Mouse (Mus musculus) hindbrain, embryonic 12.5 days (tissue): ENCODE data around the gene A3galt2. TPM values are rescaled to one million over a fixed set of nuclear protein-coding genes. Genes with fewer than 3 reads are reported as not detected.
A peak's percentile ranks its signal among the peaks of the same experiment; 100 is the strongest.

Source experiments
- ATAC-seq: fragments of 200-750 bp; cut with Nextera tagmentation; 2 replicates; pipeline ENCODE4 v1.8.0; 2017; ENCODE audit warnings: moderate TSS enrichment; ENCODE audit not compliant: low FRiP score
- H3K27ac ChIP-seq: fragments of 300-500 bp; sonication (generic); 2 replicates; pipeline ENCODE4 v1.5.1; 2016; ENCODE audit warnings: mild to moderate bottlenecking
- H3K27me3 ChIP-seq: fragments of 300-500 bp; sonication (generic); 2 replicates; pipeline ENCODE4 v1.6.1; 2016; ENCODE audit warnings: mild to moderate bottlenecking
- H3K36me3 ChIP-seq: fragments of 300-500 bp; sonication (generic); 2 replicates; pipeline ENCODE4 v1.6.1; 2016; ENCODE audit warnings: mild to moderate bottlenecking
- H3K4me1 ChIP-seq: fragments of 300-500 bp; sonication (generic); 2 replicates; pipeline ENCODE4 v1.6.1; 2016
- H3K4me2 ChIP-seq: fragments of 300-500 bp; sonication (generic); replicated peaks from 2 replicates; pipeline ENCODE4 v1.6.1; 2016; ENCODE audit warnings: mild to moderate bottlenecking
- H3K4me3 ChIP-seq: fragments of 300-500 bp; sonication (generic); 2 replicates; pipeline ENCODE4 v1.5.1; 2016; ENCODE audit warnings: mild to moderate bottlenecking
- H3K9ac ChIP-seq: fragments of 300-500 bp; sonication (generic); 2 replicates; pipeline ENCODE4 v1.6.1; 2016; ENCODE audit warnings: mild to moderate bottlenecking, moderate library complexity
- H3K9me3 ChIP-seq: fragments of 300-500 bp; sonication (generic); replicated peaks from 2 replicates; pipeline ENCODE4 v1.6.1; 2016; ENCODE audit warnings: mild to moderate bottlenecking
- WGBS: fragments of 180-500 bp; shearing (Covaris S2); methylation state at CpG from one replicate; pipeline ENCODE4 v1.1.7; 2016; 5-methylcytosine and 5-hydroxymethylcytosine counted together
- polyA plus RNA-seq: library from polyadenylated mRNA; unstranded; fragments of >200 nt; fragmentation: Nextera tagmentation; extraction: Ambion mirVana; gene quantifications from 2 replicates; pipeline ENCODE4 v1.2.1, GENCODE M21; 2016

The A3galt2 gene
- polyA plus RNA-seq, 1 experiment from 2014 or later, result 0.79 TPM

DNA sequence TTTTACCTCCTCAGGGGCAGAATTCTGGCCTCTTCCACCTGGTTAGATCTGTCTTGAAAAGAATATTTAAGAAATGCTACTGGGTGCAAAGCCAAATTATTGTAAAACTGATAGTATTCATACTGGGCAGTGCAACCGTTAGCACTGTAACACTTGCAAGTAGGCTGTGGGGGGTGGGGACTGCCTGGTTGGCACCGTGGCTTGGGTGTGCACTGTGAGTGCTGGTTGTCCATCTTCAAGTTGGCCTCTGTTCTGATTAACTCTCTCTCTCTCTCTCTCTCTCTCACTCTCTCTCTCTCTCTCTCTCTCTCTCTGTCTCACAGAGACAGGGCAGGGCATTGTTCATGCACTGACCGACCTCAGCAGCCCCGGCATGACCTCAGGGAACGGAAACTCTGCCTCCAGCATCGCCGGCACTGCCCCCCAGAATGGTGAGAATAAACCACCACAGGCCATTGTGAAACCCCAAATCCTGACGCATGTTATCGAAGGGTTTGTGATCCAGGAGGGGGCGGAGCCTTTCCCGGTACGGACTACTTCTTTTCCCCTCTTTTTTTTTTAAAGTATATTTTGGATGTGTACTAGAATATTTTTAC lies 12.0 kb upstream of the A3galt2 start:
- Histone ChIP-seq H3K36me3 (peaks cover 61% of the 10 kb centered on the region), H3K4me1 (peaks cover 18% of the 10 kb centered on the region), H3K27me3 (no peaks in the 10 kb centered on the region), H3K4me3 (no peak overlapping the region), H3K4me2 (no peak overlapping the region), H3K27ac (peak overlapping the region; percentile 48; the same call in 1 of the 2 replicates), H3K9me3 (no peaks in the 10 kb centered on the region), H3K9ac (peak overlapping the region; percentile 35; the same call in 1 of the 2 replicates)
- WGBS, result 72% methylated on average over 12 of the region's 12 CpGs
- ATAC-seq, result no peak

DNA sequence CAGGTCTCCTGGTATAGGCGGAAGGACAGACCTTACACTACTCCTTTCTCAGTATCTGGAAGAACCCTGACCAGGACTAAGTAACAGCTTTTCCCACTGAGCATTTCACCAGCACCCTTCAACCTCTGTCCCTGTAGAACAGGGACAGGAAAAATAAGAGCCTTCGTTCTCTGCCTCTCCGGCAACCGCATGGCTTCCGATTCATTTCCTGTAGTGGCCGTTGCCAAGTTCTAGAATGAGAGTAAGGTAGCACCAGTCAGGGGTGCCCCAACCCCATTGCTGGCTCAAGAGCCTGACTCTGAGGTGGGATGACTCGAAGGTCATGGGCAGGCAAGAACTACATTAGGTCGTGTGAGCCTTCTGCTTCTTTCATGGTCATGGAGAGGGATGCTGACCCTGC lies 10.0 kb upstream of the A3galt2 start:
- no peak overlapping the region for H3K27ac ChIP-seq
- peaks cover 14% of the 10 kb centered on the region for H3K4me1 ChIP-seq
- WGBS, result 93% methylated on average over 8 of the region's 8 CpGs
- ATAC-seq, result no peak
- no peak overlapping the region for H3K9ac ChIP-seq
- no peaks in the 10 kb centered on the region for H3K27me3 ChIP-seq
- H3K36me3 ChIP-seq, result peaks cover 79% of the 10 kb centered on the region
- no peaks in the 10 kb centered on the region for H3K9me3 ChIP-seq
- H3K4me2 ChIP-seq, result no peak overlapping the region
- no peak overlapping the region for H3K4me3 ChIP-seq

DNA sequence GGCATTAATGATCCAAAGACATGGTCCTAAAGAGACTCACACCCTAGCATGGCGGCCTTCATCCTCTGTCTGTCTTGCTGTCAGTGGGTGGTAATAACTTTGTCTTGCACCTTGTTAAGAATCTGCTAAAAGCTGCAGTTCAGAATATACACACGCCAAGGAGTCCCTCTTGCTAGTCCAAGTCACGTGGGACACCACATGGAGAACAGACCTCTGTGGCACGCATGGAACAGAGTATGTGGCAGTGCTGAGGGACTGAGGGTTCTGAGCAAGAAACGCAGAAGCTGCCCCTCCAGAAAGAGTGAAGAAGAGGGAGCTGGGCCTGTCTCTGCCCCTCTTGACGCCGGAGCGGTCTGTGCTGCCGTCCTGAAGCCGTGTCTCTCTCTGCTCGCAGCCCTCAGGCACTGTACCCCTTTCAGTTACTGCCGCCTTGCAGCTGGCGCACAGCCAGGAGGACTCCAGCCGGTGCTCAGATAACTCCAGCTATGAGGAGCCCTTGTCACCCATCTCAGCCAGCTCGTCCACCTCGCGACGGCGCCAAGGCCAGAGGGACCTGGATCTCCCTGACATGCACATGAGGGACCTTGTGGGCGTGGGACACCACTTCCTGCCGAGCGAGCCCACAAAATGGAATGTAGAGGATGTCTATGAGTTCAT lies 7.4 kb upstream of the A3galt2 start:
- H3K27ac ChIP-seq, result no peak overlapping the region
- no peak overlapping the region for H3K9ac ChIP-seq
- no peaks in the 10 kb centered on the region for H3K27me3 ChIP-seq
- no peak overlapping the region for H3K4me3 ChIP-seq
- ATAC-seq, result 0 out of 2 replicates have a peak, but pooled peaks have one; percentile 34
- 89% methylated on average over 22 of the region's 22 CpGs for WGBS
- H3K4me1 ChIP-seq, result peaks cover 4% of the 10 kb centered on the region
- no peaks in the 10 kb centered on the region for H3K9me3 ChIP-seq
- peaks cover 98% of the 10 kb centered on the region for H3K36me3 ChIP-seq
- H3K4me2 ChIP-seq, result no peak overlapping the region

DNA sequence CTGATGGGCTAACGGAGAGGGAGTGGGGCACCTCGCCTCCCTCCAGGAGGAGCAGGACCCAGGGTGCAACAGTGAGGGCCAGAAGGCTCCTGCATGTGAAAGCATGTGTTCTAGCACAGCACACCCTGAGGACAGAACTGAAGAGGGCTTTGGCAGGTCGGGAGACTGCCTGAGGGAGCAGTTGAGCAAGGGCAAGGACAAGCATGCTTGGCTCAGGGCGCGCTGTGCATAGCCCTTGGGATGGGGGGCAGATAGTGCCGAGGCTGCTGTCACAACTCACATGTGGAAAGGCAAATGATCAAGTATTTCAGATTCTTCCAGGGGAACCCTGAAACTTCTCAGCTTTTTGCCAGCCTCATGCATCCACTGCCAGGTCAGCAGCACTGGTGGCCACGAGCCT lies 6.9 kb upstream of the A3galt2 start:
- Histone ChIP-seq H3K9ac (no peak overlapping the region), H3K4me2 (no peak overlapping the region), H3K4me3 (no peak overlapping the region), H3K27ac (no peak overlapping the region), H3K9me3 (no peaks in the 10 kb centered on the region), H3K36me3 (peaks cover 99% of the 10 kb centered on the region), H3K4me1 (no peaks in the 10 kb centered on the region), H3K27me3 (no peaks in the 10 kb centered on the region)
- WGBS, result 95% methylated on average over 7 of the region's 7 CpGs
- ATAC-seq, result no peak

DNA sequence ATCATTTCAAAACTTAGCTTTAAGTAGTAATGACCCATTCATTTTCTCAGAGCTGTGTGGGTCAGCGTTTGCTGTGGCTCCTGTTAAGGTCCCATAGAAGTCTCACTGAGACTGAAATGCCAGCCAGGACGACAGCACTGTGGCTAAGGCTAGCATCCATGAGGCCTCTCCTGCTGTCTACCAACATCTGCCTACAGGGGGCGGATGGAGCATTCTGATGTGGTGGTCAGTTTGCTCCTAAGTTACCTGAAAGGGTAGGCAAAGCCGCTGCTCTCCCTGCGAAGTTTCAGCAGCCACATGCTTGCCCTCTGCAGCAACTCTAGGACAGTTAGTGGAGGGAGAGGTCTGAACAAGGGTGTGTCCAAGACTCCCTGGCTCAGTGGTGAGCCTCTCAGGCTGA lies 4.2 kb upstream of the A3galt2 start:
- Histone ChIP-seq H3K4me1 (0 out of 2 replicates have a peak, but pooled peaks cover 3% of the 10 kb centered on the region), H3K27ac (no peak overlapping the region), H3K27me3 (no peaks in the 10 kb centered on the region), H3K36me3 (peaks cover 84% of the 10 kb centered on the region), H3K4me2 (no peak overlapping the region), H3K4me3 (no peak overlapping the region), H3K9ac (no peak overlapping the region), H3K9me3 (no peaks in the 10 kb centered on the region)
- WGBS, result 67% methylated on average over 5 of the region's 5 CpGs
- no peak for ATAC-seq

DNA sequence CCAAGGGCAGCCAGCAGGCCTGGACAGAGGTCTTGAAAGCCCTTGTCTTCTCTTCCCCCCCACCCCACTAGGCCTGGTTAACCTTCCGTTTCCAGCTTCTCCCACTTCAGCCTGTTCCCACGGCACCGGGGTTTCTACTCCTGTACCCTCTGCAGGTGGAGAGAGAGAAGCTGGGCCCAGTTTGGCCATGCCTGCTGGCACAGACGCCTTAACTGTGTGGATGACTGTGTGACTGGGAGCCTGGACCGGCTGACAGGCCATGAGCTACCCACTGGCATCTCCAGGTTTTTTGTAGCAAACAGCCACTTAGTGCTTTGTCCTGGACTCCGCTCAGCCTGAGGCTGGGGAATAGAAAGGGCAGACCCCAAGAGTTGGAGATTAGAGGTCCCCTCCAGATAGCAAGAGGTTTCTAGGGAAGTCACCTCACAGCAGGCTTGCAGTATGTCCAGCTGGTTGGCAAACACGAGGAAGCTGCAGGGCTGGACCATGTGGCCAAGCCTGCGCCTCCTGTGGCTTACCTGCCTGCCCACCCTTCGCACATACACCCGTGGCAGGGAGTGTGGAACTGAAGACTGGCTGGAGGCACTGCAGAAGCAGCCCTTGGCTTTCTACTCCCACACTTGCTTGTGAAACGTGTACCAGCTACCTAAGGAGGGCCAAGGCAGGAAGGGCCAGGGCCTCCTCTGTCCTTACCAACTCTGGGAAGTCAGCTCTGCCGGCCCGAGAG lies 3.0 kb upstream of the A3galt2 start:
- no peak for ATAC-seq
- 91% methylated on average over 13 of the region's 13 CpGs for WGBS
- Histone ChIP-seq H3K4me2 (no peak overlapping the region), H3K9ac (0 out of 2 replicates have a peak overlapping the region, but pooled peaks have one; percentile 6), H3K27me3 (no peaks in the 10 kb centered on the region), H3K4me3 (no peak overlapping the region), H3K9me3 (no peaks in the 10 kb centered on the region), H3K27ac (no peak overlapping the region), H3K36me3 (peaks cover 72% of the 10 kb centered on the region), H3K4me1 (0 out of 2 replicates have a peak, but pooled peaks cover 3% of the 10 kb centered on the region)

DNA sequence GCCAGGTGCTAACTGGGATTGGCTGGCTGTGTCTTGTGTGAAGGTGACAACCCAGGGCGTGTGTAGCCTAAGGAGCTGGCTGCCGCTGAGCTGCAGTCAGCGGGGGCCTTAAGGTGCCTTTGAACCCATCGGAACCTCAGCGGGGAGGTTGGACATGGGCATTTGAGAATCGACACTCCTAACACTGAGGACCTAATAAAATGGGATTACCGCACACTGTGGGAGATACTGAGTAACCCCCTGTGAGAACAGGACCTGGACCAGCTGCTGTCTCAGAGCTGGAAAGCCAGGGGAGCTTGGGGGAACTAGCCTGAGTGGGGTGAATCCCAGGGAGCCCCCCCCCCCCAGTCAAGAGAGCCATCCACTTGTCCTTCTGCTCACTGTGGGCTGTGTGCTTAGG lies 1.6 kb upstream of the A3galt2 start:
- ATAC-seq, result no peak
- Histone ChIP-seq H3K4me2 (no peak overlapping the region), H3K36me3 (peaks cover 59% of the 10 kb centered on the region), H3K4me1 (0 out of 2 replicates have a peak, but pooled peaks cover 3% of the 10 kb centered on the region), H3K27ac (peak overlapping the region; percentile 23; the same call in 1 of the 2 replicates), H3K9ac (no peak overlapping the region), H3K9me3 (no peaks in the 10 kb centered on the region), H3K4me3 (no peak overlapping the region), H3K27me3 (no peaks in the 10 kb centered on the region)
- 94% methylated on average over 7 of the region's 7 CpGs for WGBS

DNA sequence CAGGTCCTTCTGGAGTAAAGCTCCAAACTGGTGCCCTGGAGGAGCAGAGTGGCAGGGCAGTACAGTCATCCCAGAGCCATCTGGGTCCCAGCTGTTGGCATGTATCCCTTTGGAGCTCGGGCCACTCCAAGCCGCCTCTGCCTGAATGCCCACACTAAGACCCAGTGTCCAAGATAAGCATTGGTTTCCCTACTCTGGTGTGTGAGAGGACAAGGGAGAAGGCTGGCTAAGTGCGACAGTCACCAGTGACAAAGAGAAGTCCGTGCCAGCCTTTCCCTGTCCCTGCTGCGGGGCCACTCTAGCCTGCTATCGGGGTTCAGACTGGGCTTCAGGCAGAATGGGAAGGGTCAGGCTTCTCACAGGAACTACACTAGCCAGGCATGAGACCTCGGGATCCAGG lies 736 bp downstream of the A3galt2 start:
- 0 out of 2 replicates have a peak, but pooled peaks cover 3% of the 10 kb centered on the region for H3K4me1 ChIP-seq
- ATAC-seq, result peak; percentile 33; the same call in 1 of the 2 replicates
- peak overlapping the region; percentile 41; the same call in 1 of the 2 replicates for H3K27ac ChIP-seq
- no peak overlapping the region for H3K4me3 ChIP-seq
- no peaks in the 10 kb centered on the region for H3K9me3 ChIP-seq
- H3K9ac ChIP-seq, result no peak overlapping the region
- H3K27me3 ChIP-seq, result no peaks in the 10 kb centered on the region
- peaks cover 36% of the 10 kb centered on the region for H3K36me3 ChIP-seq
- H3K4me2 ChIP-seq, result no peak overlapping the region
- 78% methylated on average over 7 of the region's 7 CpGs for WGBS

DNA sequence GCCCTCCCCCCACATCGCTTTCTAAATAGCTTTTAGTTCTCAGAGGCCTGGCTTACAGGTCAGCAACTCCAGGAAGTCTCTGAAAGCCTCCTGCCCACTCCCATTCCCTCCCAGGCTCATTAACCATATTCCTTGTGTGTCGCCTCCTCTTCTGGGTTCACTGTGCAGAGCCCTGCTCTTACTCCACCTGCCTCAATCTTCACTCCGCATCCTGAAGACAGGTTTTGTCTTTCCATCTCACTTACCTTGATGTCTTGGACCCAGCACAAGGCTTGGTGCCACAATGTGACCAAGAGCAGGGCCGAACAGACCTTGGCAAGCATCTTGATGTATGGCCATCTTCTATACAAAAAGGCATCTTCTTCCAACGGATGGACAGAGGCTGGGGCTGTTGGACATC lies 4.0 kb downstream of the A3galt2 start:
- peaks cover 5% of the 10 kb centered on the region; the same call in 1 of the 2 replicates for H3K36me3 ChIP-seq
- no peak overlapping the region for H3K4me3 ChIP-seq
- no peak overlapping the region for H3K4me2 ChIP-seq
- H3K4me1 ChIP-seq, result 0 out of 2 replicates have a peak, but pooled peaks cover 3% of the 10 kb centered on the region
- no peak overlapping the region for H3K9ac ChIP-seq
- 91% methylated on average over 5 of the region's 5 CpGs for WGBS
- peaks cover 6% of the 10 kb centered on the region for H3K9me3 ChIP-seq
- no peaks in the 10 kb centered on the region for H3K27me3 ChIP-seq
- no peak for ATAC-seq
- H3K27ac ChIP-seq, result no peak overlapping the region; the same call in 1 of the 2 replicates

DNA sequence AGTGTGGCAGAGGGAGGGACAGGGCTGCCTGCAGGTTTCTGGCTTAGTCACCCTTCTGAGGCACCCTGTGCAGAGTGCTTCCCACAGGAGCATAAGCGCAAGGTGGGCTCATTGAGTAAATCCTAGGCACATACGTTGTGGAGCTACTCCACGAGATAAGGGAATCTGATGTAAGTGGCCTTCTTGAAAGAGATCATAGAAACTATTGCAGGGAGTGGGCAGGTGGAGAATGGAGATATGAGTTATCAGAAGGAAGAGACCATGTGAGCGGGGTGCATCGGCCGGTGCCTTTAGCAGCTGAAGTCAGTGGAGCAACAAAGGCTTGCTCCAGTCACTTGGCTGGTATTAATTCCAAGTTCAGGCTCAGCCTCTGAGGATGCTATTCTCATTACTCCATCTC lies 4.9 kb downstream of the A3galt2 start:
- no peak overlapping the region for H3K4me2 ChIP-seq
- 93% methylated on average over 6 of the region's 6 CpGs for WGBS
- no peak overlapping the region for H3K4me3 ChIP-seq
- no peak overlapping the region for H3K27ac ChIP-seq
- H3K4me1 ChIP-seq, result 0 out of 2 replicates have a peak, but pooled peaks cover 3% of the 10 kb centered on the region
- H3K9me3 ChIP-seq, result peaks cover 6% of the 10 kb centered on the region
- no peak overlapping the region for H3K9ac ChIP-seq
- H3K27me3 ChIP-seq, result no peaks in the 10 kb centered on the region
- ATAC-seq, result no peak
- H3K36me3 ChIP-seq, result peaks cover 2% of the 10 kb centered on the region; the same call in 1 of the 2 replicates

DNA sequence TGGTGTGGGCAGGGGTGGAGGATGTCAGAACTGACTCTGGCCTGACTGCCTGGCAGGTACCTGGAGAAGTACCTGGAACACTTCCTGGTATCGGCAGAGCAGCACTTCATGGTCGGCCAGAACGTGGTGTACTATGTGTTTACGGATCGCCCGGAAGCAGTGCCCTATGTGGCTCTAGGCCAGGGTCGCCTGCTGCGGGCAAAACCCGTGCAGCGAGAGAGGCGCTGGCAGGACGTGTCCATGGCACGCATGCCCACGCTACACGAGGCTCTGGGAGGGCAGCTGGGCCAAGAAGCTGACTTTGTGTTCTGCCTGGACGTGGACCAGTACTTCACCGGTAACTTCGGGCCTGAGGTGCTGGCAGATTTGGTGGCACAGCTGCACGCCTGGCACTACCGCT lies 11.8 kb downstream of the A3galt2 start:
- H3K4me3 ChIP-seq, result no peak overlapping the region
- H3K9ac ChIP-seq, result no peak overlapping the region
- H3K36me3 ChIP-seq, result peaks cover 1% of the 10 kb centered on the region
- H3K4me2 ChIP-seq, result no peak overlapping the region
- peaks cover 6% of the 10 kb centered on the region for H3K9me3 ChIP-seq
- 0 out of 2 replicates have a peak, but pooled peaks cover 8% of the 10 kb centered on the region for H3K4me1 ChIP-seq
- no peaks in the 10 kb centered on the region for H3K27me3 ChIP-seq
- 94% methylated on average over 20 of the region's 20 CpGs for WGBS
- ATAC-seq, result no peak
- no peak overlapping the region for H3K27ac ChIP-seq

DNA sequence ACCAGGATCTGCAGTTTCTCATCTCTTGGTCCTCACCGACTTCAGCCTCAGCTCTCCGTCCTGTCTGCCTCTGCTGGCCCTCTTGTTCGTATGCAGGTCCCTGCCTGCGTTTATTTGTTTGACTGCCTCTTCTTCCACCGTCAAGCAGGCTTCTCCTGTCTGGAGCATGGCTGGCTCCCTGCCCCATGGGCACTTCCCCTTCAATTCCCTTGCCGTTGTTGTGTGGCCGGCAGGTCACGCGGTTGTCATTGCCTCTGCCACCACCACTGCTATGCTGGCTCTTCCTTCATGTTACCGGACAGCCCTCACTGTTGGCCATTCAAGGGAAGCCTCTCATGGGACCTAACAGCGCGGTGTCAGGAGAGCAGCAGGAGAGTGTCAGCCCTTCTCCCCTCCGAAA lies 13.0 kb downstream of the A3galt2 start:
- Histone ChIP-seq H3K4me1 (0 out of 2 replicates have a peak, but pooled peaks cover 8% of the 10 kb centered on the region), H3K27ac (no peak overlapping the region), H3K9me3 (peaks cover 4% of the 10 kb centered on the region), H3K27me3 (no peaks in the 10 kb centered on the region), H3K4me2 (no peak overlapping the region), H3K4me3 (no peak overlapping the region), H3K9ac (no peak overlapping the region), H3K36me3 (peaks cover 13% of the 10 kb centered on the region)
- no peak for ATAC-seq
- 81% methylated on average over 13 of the region's 13 CpGs for WGBS
